24 mouse cellular contexts compared by ENCODE assay signal in the genomic region with DNA sequence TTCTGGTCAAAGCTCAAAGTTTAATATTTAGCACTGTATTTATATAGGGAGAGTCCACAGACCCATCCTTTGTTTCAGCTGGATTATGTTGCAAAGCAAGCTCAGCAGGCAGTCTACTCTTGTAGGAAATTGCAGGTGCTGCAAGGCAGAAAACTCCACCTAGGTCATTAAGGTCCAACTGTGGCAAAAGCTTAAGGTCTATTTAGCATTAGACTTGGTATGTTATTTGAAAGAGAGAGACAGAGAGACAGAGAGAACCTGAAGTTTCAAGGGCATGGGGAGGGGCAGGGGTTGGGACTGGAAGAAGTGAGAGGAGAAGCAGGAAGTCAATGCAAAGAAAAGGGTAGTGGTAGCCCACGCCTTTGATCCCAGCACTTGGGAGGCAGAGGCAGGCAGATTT. TPM values are rescaled to one million over a fixed set of nuclear protein-coding genes. Genes with fewer than 3 reads are reported as not detected.
"Had no signal": no experiment of that assay in that cellular context is flagged by ENCODE, and none has a peak within 500 bp of the region (broad histone marks: within the 10 kb centered on the region; RNA-seq: fewer than 3 reads in every experiment).

No protein-coding gene starts in this region.

- H3K4me1 ChIP-seq: midbrain, embryonic 10.5 days; midbrain, embryonic 13.5 days; midbrain, embryonic 15.5 days; neural tube, embryonic 13.5 days; neural tube, embryonic 15.5 days; stomach, embryonic 15.5 days had no signal

- H3K9ac ChIP-seq: lung, embryonic 14.5 days; midbrain, embryonic 13.5 days; midbrain, embryonic 15.5 days; neural tube, embryonic 13.5 days; neural tube, embryonic 15.5 days; stomach, embryonic 15.5 days had no signal

- ATAC-seq: midbrain, embryonic 13.5 days; midbrain, embryonic 15.5 days had no signal

- H3K9me3 ChIP-seq: midbrain, embryonic 15.5 days; neural tube, embryonic 13.5 days; neural tube, embryonic 15.5 days; stomach, embryonic 15.5 days had no signal

- H3K36me3 ChIP-seq: midbrain, embryonic 10.5 days; midbrain, embryonic 13.5 days; midbrain, embryonic 15.5 days; neural tube, embryonic 13.5 days; neural tube, embryonic 15.5 days; stomach, embryonic 15.5 days had no signal

- H3K4me3 ChIP-seq: midbrain, embryonic 10.5 days; midbrain, embryonic 13.5 days; midbrain, embryonic 15.5 days; myocyte; neural tube, embryonic 13.5 days; neural tube, embryonic 15.5 days; stomach, embryonic 15.5 days had no signal

- H3K27me3 ChIP-seq: midbrain, embryonic 13.5 days; midbrain, embryonic 15.5 days; neural tube, embryonic 13.5 days; neural tube, embryonic 15.5 days; stomach, embryonic 15.5 days had no signal

- DNase-seq: lung, adult 18-20 months; lung, embryonic 14.5 days; lung, postnatal 10 days; lung, postnatal 4 days; retina, postnatal 1 day; right cerebral cortex, adult 18-20 months; right cerebral cortex, postnatal 25 days; thymus, adult 2 months; thymus, postnatal 25 days; thymus, postnatal 4 days had no signal

- H3K27ac ChIP-seq: midbrain, embryonic 10.5 days; midbrain, embryonic 13.5 days; midbrain, embryonic 15.5 days; neural tube, embryonic 13.5 days; neural tube, embryonic 15.5 days; stomach, embryonic 15.5 days; stomach, postnatal 0 days had no signal

RNA-seq across cellular contexts. Expression of gene H2al2a, which starts 14.0 kb away (rescaled TPM):
- total RNA-seq: megakaryocyte, adult 5-6 weeks; megakaryocyte-erythroid progenitor cell, adult 5-6 weeks had no signal
- polyA plus RNA-seq: liver, embryonic 16.5 days; lung, embryonic 14.5 days; lung, embryonic 16.5 days; midbrain, embryonic 10.5 days; midbrain, embryonic 13.5 days; midbrain, embryonic 15.5 days; myocyte; neural tube, embryonic 11.5 days; neural tube, embryonic 13.5 days; neural tube, embryonic 15.5 days; spleen, adult 2 months; stomach, embryonic 15.5 days; stomach, postnatal 0 days; thymus, adult 2 months had no signal

RNA-seq across cellular contexts. Expression of gene A930004D18Rik, which starts 54.8 kb away (rescaled TPM):
- total RNA-seq: megakaryocyte-erythroid progenitor cell, adult 5-6 weeks had no signal
